Mouse (Mus musculus) monocyte, adult 2 months (primary cell): ENCODE results near the gene Rasgrf1.

Experiments
- DNase-seq, 2 experiments: peaks; one replicate each; pipeline ENCODE4 v3.0.0; 2022; ENCODE audit warnings: low spot score in 2 of 2, low read depth in 1 of 2

Gene Rasgrf1

GRCm38 (mm10) chr9:89968836-89969450, 59.2 kb downstream of the Rasgrf1 start:
- DNase-seq, result no peak

GRCm38 (mm10) chr9:89970271-89970670, 60.6 kb downstream of the Rasgrf1 start:
- DNase-seq, result no peak

GRCm38 (mm10) chr9:89970886-89971486, 61.3 kb downstream of the Rasgrf1 start:
- no peak for DNase-seq

DNA sequence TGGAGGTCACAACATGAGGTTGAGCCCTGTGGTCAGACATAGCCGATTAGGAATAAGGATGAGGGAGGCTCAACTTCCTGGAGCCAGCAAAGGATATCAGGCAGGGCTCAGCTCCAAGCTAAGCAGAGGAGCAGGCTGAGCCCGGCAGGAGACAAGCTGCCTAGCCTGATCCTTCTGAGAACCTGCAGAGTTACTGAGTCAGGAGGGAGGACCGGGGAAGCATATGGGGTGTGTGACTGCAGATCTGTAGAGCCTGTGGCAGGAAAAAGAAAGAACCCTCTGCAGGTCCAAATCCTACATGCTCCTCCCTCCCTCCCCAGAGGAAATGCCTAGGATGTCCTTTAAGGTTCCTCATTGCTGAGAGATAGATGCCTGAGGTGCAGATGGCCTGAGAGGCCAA, 62.6 kb downstream of the Rasgrf1 start:
- DNase-seq, result no peak

GRCm38 (mm10) chr9:89973856-89974255, 64.1 kb downstream of the Rasgrf1 start:
- DNase-seq, result no peak

- no peak for DNase-seq
Observed at GRCm38 (mm10) chr9:89974463-89974931, 64.8 kb downstream of the Rasgrf1 start.

DNA sequence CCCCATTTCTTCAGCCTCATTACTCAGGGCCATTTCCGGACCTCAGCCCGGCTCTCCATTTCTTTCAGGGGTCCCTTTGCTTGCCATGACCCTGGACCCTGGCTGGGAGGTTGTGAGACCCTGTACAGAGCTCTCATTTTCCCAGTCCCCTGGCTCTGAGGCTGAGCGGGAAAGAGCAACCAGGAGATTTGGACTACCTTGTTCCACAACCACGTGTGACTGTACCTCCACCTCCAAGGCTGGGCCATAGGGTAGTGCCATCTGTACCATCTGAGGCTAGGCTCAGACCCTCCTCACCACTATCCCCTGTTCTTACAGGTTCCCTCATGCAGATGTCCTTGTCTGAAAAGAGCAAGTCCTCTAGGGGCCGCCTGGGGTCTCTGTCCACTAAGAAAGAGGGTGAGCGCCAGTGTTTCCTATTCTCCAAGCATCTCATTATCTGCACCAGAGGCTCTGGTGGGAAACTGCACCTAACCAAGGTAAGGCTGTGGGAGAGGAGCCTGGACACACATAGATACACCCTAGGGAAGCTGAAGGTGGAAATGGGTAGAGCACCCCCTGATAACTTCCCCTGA, 66.7 kb downstream of the Rasgrf1 start:
- no peak for DNase-seq

GRCm38 (mm10) chr9:89979248-89979647, 69.5 kb downstream of the Rasgrf1 start:
- DNase-seq, result no peak

DNA sequence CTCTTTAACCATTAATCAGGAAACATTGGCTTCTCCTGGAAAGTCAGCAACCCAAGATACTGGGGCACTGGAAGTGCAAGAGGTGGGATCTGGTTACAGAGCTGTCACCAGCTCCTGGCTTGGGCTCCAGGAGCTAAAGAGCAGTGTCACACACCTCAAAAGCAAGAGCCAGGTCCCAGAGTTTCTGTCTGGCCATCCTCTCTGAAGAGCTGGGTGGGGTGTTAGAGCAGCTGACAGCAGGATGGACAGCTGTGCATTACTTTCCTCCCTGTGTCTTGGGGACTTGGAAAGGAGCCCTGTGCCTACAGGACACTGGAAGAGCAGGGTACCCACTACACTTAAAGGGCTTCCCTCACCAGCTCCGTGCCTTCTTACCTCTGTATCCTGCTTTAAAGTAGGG, 72.5 kb downstream of the Rasgrf1 start:
- no peak for DNase-seq

DNA sequence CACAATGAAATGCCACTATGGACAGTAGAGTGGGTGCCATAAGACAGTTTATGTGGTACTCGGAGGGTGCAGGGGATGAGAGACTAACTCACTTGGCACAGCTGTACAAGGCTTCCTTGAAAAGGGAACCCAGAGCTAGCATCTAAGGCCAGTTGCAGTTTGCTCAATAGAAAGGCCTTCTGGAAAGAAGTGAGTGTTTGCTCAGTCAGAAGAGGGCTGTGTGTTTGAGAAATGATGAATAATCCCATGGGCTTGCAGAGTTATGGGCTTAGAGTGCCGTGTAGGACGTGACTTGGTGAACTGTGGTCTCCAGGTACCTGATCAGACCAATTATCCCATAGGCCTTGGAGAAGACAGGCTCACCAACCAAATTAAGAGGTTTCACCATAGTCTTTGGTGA, 78.3 kb downstream of the Rasgrf1 start:
- DNase-seq, result no peak

DNA sequence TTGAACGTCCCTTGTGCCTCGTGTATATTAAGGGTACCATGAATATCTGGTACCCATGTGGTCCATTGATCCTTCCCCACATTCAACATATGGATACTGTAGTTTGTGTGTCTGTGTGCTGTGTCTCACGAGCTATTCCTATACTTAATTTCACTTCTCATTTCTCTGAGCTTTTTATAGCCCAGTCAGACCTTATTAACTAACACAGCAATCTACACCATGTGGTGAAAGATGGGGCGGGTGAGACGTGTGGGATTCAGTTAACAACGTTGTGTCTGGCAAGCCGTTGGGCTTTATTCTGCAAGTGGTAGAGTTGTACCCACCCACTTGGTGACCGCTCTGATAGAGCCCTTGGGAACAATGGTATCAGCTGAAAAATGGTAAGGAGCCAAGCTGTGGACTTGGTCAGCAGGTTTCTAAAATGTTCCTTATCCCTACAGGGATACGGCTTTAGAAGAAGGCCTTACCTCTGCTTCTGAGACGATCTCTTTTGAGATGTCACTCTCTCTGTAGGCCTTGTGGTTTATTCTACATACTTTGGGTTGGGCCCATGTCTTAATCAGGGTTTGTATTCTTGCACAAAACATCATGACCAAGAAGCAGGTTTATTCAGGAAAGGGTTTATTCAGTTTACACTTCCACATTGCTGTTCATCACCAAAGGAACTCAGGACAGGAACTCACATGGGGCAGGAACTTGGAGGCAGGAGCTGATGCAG, 79.3 kb downstream of the Rasgrf1 start:
- DNase-seq, result no peak

- no peak for DNase-seq
Observed at GRCm38 (mm10) chr9:90006432-90006831, 96.7 kb downstream of the Rasgrf1 start.

GRCm38 (mm10) chr9:90007094-90007493, 97.4 kb downstream of the Rasgrf1 start:
- no peak for DNase-seq

- DNase-seq, result no peak
Observed at GRCm38 (mm10) chr9:90008138-90008537, 98.4 kb downstream of the Rasgrf1 start.

GRCm38 (mm10) chr9:90011849-90012248, 102.1 kb downstream of the Rasgrf1 start:
- DNase-seq, result no peak

DNA sequence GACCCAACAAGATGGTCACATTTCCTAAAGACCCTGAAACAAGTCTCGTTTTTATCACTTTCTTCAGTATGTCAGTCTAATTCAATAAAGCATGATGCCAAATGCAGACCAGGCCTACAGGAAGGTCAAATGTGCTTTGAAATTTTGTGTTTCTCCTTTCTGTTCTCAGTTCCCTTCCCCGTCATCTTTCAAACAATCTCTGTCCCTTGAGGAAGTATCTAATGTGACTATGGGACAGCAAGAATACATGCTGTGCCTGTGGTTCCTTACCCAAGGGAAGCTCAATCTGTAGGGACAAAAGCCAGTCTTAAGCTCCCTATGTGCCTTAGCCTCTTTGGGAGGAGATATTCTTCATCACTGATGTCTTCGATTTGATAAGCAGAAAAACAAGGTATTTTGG, 104.9 kb downstream of the Rasgrf1 start:
- no peak for DNase-seq

DNA sequence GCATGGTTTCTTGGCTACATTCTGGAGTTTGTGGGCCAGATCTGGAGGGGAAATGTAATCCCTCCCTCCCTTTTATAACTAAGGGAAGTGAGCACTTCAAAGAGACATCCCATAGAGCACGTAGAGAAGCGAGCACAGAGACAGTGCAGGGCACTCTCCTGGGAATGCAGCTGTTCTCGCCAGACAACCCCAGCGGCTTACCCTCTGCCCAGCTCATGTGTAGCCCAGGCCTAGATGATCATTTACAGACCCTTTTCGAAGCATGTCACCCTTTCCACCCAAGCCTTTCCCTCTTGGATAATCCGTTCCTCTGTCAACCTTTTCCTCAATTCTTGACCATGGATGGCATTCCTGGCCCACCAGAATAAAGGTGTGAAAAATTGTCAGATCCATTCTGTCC, 106.5 kb downstream of the Rasgrf1 start:
- DNase-seq, result no peak

- DNase-seq, result no peak
Observed at GRCm38 (mm10) chr9:90020866-90021265, 111.2 kb downstream of the Rasgrf1 start.

GRCm38 (mm10) chr9:90021442-90021841, 111.7 kb downstream of the Rasgrf1 start:
- DNase-seq, result peak; percentile 18 to 27

DNA sequence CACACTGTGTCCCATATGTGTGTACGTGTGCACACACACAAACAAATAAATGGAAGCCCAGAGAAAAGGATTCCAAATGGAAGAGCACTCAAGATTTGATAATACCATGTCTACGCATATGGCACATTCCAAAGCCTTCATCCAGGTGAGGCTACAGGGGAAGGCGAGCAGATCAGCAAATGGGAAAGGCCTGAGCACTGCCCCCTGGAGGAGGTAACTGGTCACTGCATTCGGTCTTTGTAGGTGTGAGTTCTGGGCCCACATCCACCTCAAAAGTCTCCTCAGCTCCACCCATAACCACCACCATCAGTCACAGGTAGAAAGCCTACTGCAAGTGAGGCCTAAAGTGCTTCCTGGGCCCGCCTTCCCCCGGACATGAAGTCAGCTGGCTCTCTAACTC, 118.0 kb downstream of the Rasgrf1 start:
- DNase-seq, result no peak

DNA sequence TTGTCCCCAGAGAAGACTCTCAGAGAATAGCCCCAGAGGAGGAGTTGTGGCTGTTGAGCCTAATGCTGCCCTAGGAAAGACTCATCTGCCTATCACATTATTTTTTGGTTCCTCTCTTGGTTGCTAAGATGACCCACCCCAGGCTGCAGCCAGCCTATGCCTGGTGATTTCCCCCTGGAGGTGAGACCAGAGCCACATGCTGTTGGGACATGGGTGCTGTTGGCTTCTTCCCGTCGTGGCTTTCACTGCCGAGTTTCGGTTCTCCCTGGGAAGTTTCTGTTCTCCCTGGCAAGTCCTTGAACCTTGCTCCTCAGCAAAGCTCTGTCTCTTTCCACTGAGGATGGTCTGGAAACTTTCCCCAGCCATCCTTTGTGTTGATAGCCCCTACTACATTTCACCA, 124.2 kb downstream of the Rasgrf1 start:
- DNase-seq, result peak; percentile 81 to 83

- DNase-seq, result no peak
Observed at GRCm38 (mm10) chr9:90035168-90035567, 125.5 kb downstream of the Rasgrf1 start.
